Mouse (Mus musculus) spleen, adult 2 months (tissue): ENCODE data around the gene Zfp870. TPM values are rescaled to one million over a fixed set of nuclear protein-coding genes. Genes with fewer than 3 reads are reported as not detected.
A peak's percentile ranks its signal among the peaks of the same experiment; 100 is the strongest.

Experiments
- DNase-seq, 2 experiments: peaks; one replicate each; pipeline versions ENCODE4 v3.0.0 to v3.0.0-alpha.2; 2012 to 2021; ENCODE audit warnings: low spot score in 2 of 2, low read depth in 1 of 2
- H3K27ac ChIP-seq: fragments of 200-500 bp; 2 replicates; pipeline ENCODE4 v1.5.1; 2012; ENCODE audit warnings: low read length, inconsistent platforms; ENCODE audit not compliant: insufficient read depth
- H3K27me3 ChIP-seq: fragments of 200-500 bp; 2 replicates; pipeline ENCODE4 v1.6.1; 2012; ENCODE audit warnings: mild to moderate bottlenecking, moderate library complexity, low read length, inconsistent platforms; ENCODE audit not compliant: control insufficient read depth, insufficient read depth
- H3K36me3 ChIP-seq: fragments of 200-500 bp; 2 replicates; pipeline ENCODE4 v1.6.1; 2012; ENCODE audit warnings: mild to moderate bottlenecking, low read length, inconsistent platforms; ENCODE audit not compliant: control insufficient read depth, insufficient read depth
- H3K4me1 ChIP-seq: fragments of 200-500 bp; 2 replicates; pipeline ENCODE4 v1.6.1; 2011; ENCODE audit warnings: inconsistent platforms; ENCODE audit not compliant: control insufficient read depth, insufficient read depth, insufficient read length
- H3K4me3 ChIP-seq: fragments of 200-500 bp; 2 replicates; pipeline ENCODE4 v1.5.1; 2011; ENCODE audit warnings: mild to moderate bottlenecking, inconsistent platforms; ENCODE audit not compliant: insufficient read depth, insufficient read length; ENCODE audit errors: extremely low read depth
- CTCF ChIP-seq: fragments of 200-500 bp; IDR thresholded peaks from 2 replicates; pipeline ENCODE4 v1.5.1; 2011; ENCODE audit warnings: mild to moderate bottlenecking, inconsistent platforms; ENCODE audit not compliant: insufficient read depth, insufficient read length, insufficient replicate concordance; ENCODE audit errors: extremely low read depth
- POLR2A ChIP-seq: fragments of 200-500 bp; IDR thresholded peaks from 2 replicates; pipeline ENCODE4 v1.6.1; 2011; ENCODE audit warnings: low read depth, low read length, inconsistent platforms
- WGBS: fragments of 180-500 bp; shearing (Covaris S2); methylation state at CpG from one replicate; pipeline ENCODE4 v1.1.7; 2018; 5-methylcytosine and 5-hydroxymethylcytosine counted together
- polyA plus RNA-seq: library from polyadenylated mRNA; depleted of rRNA; stranded (reverse); fragments of >200 nt; gene quantifications from 2 replicates; pipeline ENCODE4 v1.2.3, GENCODE M21; 2012; rRNA removed

Gene Zfp870
- 0.53 and 0.62 TPM in 2 replicates for polyA plus RNA-seq

DNA sequence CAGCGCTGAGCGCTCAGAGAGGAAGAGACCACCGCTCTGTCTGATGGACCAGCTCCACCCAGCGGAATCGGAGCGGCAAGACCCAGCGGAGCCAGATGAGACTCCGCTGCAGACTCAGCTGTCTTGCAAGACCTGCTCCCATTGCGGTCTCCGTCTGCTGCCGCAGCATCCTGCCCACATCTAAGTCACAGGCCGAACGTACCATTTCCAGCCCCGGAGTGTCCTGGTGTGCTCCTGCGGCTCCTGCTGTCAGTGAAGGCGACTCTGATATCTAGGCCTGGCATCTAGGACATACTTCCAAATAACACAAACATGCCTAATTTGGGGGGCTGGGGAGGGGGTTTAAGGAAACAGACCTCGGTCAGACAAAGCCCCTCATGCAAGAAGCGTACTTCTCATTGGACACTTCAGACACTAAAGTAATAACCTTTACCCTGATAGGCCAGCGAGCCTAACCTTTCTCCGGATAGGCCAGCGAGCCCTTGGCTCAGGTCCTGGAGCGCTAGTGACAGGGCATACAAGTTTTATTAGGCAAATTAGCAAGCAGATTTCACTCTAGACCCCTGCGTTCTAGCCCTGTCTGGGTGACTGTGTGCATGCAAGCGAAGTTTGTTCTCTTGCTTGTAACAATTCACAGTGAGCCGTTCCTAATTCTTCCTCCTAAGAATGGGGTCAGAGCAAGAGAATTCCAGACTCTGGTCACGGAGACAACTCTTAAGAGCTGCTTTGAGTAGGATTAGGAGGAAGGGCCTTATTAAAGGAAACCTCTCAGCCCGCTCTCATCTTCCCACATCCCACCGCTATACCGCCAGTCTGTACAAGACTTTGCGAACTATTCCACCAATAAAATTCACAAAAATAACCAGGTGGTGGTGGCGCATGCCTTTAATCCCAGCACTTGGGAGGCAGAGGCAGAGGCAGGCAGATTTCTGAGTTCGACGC is at the start of gene Zfp870:
Zfp870 (minus strand) TSS at position 404 of the 942 bp plus-strand sequence.
- no peaks in the 10 kb centered on the region for H3K27me3 ChIP-seq
- peaks cover 4% of the 10 kb centered on the region; the same call in 1 of the 2 replicates for H3K4me1 ChIP-seq
- H3K27ac ChIP-seq = peak within 1 kb of the TSS; percentile 63
- peak; percentile 71 to 77 for DNase-seq
- H3K36me3 ChIP-seq = peaks cover 1% of the 10 kb centered on the region; the same call in 1 of the 2 replicates
- WGBS = 19% methylated on average over 33 of the region's 33 CpGs
- TF ChIP-seq POLR2A (no peak), CTCF (peak; percentile 37; the same call in 1 of the 2 replicates)
- peak within 1 kb of the TSS; percentile 62 for H3K4me3 ChIP-seq

DNA sequence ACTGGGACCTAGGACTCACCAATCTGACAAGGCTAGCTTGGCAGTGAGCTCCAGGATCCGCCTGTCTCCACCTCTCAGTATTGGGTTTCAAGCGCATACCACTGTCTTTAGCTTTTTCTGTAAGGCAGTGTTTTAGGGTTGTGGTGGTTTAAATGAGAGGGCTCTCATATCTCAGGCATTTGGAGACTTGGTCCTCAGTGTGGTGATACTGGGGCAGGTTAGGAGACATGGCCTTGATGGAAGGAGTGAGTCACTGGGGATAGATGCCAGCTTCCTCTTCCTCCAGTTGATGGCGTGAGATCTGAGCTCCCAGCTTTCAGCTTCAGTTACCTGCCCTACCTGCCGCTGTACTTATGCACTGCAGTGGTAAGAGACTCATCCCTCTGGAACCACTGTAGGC is 48.4 kb upstream of the Zfp870 start:
- no peak for TF ChIP-seq POLR2A
- TF ChIP-seq CTCF = no peak
- H3K36me3 ChIP-seq = peaks cover 1% of the 10 kb centered on the region; the same call in 1 of the 2 replicates
- no peak overlapping the region for H3K4me3 ChIP-seq
- 89% methylated on average over 4 of the region's 4 CpGs for WGBS
- no peaks in the 10 kb centered on the region; the same call in 1 of the 2 replicates for H3K4me1 ChIP-seq
- no peaks in the 10 kb centered on the region for H3K27me3 ChIP-seq
- peak overlapping the region; percentile 9; the same call in 1 of the 2 replicates for H3K27ac ChIP-seq
- DNase-seq = no peak

DNA sequence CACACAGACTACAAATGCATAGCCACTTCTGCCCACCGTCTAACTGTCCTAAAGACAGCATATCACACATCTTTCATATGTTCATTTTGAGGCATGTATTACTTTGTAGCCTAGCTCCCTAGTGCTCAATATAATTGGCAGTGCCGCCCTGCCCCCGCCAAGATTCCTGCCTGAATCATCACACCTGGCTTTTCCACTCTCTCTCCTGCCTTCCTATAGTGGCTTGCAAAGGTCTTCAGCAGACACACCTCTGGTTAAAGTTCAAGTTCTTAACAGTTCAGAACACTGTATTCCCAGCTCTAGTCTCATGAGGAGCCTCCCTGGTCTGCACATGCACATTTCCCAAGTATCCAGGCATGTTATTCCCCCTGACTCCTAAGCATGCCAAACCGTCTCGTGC is 36.4 kb upstream of the Zfp870 start:
- H3K36me3 ChIP-seq = no peaks in the 10 kb centered on the region
- 89% methylated on average over 5 of the region's 5 CpGs for WGBS
- no peaks in the 10 kb centered on the region; the same call in 1 of the 2 replicates for H3K4me1 ChIP-seq
- no peak overlapping the region for H3K27ac ChIP-seq
- DNase-seq = no peak
- H3K4me3 ChIP-seq = no peak overlapping the region
- H3K27me3 ChIP-seq = no peaks in the 10 kb centered on the region
- no peak for TF ChIP-seq CTCF

DNA sequence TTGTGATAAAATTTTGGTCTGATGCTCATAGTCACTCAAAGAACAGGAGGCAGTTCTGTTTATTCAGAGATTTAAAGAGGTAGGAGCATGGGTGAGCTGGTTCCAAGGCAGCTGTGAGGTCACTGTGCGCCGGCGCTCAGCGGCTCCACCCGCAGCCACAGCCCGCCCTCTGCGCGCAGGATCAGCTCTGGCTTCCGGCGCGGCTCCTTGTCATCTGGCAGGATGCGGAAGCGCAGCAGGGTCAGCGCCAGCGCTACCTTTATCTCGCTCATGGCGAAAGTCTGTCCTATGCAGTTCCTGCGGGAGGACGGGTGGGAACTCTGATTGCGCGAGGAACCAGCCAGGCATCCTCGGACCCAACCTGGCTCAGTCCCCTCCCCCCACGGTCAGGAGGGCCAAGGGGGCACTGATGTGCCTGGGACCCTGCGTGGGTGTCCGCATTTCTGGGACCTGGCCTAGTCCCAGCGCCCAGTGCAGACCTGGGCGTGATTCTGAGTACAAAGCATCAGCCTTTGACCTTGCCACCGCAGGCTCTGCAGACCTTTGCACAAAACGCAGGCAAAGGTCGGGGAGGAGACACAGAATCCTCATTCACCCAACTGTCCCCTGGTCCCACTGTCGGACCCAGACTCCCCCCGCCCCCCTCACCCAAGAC is 33.3 kb upstream of the Zfp870 start:
- TF ChIP-seq CTCF (no peak), POLR2A (peak; percentile 64)
- Histone ChIP-seq H3K4me3 (peak overlapping the region; percentile 65; the same call in 1 of the 2 replicates), H3K27me3 (no peaks in the 10 kb centered on the region; the same call in 1 of the 2 replicates), H3K4me1 (no peaks in the 10 kb centered on the region; the same call in 1 of the 2 replicates), H3K36me3 (no peaks in the 10 kb centered on the region), H3K27ac (peak overlapping the region; percentile 67)
- 24% methylated on average over 32 of the region's 32 CpGs for WGBS
- peak; percentile 49 to 59 for DNase-seq

DNA sequence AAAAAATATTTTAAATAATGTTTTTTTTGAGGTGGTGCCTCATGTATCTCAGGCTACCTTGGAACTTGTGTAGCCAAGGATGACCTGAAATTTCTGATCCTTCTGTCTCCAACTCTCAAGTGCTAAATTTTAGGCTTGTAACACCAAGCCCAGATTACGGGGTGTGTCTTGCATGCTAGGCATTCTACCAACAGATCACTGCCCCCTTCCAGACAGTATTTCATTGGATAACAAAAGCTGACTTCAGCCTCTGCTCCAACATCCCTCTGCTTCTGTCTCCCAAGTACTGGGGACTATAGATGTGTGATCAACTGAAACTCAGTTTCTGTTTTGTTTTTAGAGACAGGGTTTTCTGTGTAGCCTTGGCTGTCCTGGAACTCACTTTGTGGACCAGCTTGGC is 32.2 kb upstream of the Zfp870 start:
- Histone ChIP-seq H3K4me3 (no peak overlapping the region), H3K4me1 (no peaks in the 10 kb centered on the region; the same call in 1 of the 2 replicates), H3K36me3 (no peaks in the 10 kb centered on the region), H3K27me3 (peaks cover 2% of the 10 kb centered on the region), H3K27ac (no peak overlapping the region)
- TF ChIP-seq POLR2A (no peak), CTCF (no peak)
- 83% methylated on average over 1 of the region's 1 CpGs for WGBS
- DNase-seq = no peak

DNA sequence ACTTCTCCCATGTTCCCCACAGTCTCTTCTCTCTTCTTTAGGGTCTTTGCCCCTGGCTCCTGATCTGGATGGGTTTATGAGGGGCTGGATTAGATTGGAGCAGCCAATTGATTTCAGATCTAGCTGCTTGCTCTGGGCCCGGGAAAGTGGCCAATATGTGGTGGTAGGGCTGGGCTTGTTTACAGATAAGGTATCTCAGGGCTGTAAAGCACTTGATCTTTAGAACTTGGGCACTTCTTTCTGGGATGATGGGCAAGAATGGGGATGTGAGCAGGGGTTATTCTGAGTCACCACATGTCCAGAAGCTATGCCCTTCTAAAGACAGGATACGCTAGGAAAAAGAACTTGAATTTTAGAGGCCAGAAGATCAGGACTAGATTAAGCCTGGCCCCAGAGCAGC is 27.7 kb upstream of the Zfp870 start:
- Histone ChIP-seq H3K4me1 (no peaks in the 10 kb centered on the region), H3K36me3 (no peaks in the 10 kb centered on the region), H3K27me3 (peaks cover 2% of the 10 kb centered on the region), H3K4me3 (no peak overlapping the region), H3K27ac (no peak overlapping the region)
- WGBS = 60% methylated on average over 2 of the region's 2 CpGs
- DNase-seq = no peak
- TF ChIP-seq CTCF (no peak), POLR2A (no peak)
